Mouse (Mus musculus) spleen, postnatal 10 days (tissue): Measurements from ENCODE around the gene Pard3.

Experiments
- DNase-seq, 2 experiments: peaks; one replicate each; pipeline ENCODE4 v3.0.0; 2021 to 2022; ENCODE audit warnings: low spot score in 2 of 2

The Pard3 gene

DNA sequence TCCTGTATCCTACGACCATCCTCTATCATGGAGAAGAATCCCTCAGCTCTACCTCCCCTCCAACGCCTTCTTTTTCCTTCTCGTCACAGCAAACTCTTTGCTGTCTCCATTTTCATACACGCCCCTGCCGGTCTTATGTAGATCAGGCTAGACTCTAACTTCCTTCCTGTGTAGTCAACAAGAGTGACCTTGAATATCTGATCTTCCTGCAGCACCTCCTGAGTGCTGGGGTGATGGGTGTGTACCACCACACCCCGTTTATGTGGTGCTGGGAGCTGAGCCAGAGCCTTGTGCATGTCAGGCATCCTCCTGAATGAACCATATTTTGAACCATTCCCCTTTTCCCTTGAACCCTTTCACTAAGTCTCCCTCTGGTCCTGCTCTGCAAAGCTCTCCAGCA lies 372.3 kb downstream of the Pard3 start:
- DNase-seq: no peak

DNA sequence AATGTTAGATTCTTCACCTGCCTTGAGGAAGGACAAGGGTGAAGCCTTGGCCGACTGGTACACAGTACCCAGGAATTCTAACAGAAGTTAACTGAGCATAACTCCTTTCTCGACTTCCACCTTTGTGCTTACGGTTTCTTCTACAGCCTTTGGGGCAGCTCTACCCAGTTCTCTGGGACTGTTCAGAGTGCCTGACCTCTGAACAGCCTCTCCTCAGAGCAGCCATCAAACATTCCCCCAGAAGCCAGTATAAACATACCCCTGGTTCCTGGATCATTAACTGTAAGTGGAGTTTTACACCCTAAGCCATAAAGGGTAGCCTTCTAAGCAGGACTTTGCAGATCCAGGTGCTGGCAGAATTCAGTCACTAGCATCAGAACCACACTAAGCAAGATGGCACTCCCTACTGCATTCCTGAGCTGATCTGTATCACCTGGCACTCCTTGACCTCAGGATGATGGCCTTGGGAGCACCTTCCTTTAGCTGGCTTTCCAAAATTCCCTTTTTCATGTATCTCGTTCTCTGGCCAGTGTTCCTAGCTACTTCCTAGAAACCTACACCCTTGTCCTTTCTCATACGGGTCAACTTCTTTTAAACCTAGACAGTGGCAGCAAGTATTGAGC lies 374.0 kb downstream of the Pard3 start:
- DNase-seq: no peak

DNA sequence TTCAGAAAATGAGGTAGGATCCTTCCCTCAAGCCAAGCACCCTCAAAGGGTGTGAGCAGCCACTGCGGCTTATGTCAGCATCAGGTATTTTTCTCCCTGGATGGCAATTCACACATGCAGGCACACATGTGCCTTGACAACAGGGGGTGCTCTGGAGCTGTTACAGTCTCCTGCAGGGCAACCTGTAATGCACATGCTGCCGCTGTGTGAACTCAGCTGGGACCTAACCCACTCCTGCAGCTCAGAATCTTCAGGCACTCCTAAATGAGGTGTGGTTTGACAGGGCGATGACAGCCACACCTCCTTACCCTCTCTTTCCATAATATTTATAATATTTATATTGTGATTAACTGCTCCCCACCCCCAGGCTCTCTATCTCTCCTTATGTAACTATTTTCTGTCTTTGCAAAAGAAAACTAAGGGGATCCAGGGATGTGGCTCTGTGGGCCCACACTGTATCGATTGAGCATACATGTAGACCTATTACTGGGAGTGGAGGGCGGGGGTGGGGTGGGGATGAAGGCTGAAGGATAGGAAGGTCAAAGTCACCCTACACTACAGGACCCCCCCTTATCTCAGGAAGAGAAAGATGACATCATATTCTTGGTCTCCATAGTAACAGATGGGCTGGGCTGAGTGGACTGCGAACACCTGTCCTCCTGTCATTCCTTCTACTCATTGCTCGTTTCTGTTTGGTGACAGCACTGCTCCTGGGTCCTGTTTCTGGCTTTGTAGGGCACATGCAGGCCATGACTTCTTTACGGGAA lies 375.1 kb downstream of the Pard3 start:
- DNase-seq: peak in 1 of 2 experiments; percentile 51

DNA sequence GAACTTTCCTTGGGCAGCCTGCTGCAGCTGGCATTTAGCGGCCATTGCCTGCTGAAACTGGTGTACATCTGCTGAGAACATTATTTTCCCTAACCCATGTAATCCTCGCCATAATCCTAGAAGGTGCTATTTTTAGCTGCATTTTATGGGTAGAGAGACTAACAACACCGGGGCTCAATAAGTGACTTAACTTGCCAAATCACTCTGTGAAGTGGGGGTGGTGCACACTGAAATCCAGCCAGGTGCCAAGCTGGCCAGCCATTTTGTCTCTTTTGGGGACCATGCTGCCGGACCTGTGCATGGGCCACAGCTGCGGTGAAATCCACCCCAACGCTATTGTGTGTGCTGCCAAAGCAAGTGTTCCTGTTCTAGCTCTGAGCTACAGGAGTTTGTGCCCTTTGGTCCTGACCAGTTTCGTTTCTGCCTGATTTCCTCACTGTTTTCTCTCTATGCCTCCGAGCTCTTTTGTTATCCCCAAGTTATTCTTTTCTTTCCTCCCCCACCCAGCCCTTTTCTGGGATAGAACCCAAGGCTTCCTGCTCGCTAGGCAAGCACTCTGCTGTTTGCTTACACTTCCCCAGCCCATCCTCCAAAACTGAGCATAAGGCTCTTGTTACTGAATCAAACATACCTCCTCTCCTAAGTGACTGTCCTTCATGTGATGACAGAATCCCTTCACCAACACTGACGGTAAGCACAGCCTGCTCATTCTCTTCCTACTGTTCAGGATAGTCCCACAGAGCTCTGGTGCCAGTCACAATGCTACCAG lies 375.9 kb downstream of the Pard3 start:
- no peak for DNase-seq

DNA sequence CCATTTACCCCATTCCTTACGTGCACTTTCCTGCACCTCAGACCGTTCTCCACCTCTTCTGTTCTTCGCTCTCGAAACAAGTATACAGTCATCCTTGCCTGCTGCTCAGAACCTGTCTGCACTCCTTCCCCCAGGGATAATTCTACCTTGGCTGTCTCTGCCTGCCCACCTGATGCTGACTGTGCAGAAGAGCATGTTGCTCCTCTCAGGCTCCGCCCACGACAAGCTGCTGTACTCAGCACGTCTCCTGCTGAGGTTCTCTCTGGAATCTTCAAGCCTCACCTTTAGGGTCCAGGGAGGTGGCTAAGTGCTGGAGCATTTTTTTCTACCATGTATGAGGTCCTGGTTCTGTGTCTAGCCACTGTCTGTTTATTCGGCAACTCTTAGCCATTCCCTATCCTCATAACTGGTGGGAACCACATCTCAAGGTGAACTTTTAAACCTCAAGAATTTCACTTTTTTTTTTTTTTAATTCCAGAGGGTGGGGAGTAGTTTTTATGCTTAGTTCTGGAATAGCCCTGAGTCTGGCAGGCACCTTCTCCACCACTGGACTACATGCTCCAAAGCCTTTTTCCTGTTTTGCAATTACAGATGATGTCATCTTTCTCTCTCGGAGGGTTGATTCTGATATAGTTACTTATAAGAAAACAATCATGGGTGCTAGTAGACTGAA lies 376.6 kb downstream of the Pard3 start:
- no peak for DNase-seq

DNA sequence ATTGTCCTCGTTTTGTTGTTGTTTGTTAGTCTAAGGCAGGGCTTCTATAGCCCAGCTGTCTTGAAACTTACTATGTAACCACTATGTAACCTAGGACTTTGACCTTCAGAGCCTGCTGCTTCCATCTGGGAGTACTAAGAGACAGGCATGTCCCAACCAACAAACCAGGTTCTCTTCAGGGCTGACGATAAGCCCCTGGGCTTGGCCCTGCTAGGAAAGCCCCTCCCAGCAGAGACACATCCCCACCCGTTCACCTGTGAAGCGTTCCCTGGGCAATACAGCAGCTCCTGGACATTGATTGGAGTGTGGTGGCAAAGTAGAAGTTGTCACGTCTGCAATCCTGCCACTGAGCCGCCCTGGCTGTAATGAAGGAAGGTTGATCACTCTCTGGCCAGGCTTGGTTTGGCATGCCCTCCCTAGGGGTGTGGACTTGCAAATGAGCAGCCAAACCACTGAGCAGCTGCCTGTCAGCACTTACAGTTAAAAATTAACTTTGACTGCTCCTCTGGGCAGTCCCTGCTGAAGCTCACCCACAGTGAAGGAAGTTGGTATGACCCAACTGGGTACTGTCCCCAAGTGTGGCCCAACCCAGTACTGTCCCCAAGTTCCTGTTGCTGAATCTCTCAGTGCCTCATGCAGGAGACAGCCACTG lies 377.3 kb downstream of the Pard3 start:
- DNase-seq: peak; percentile 7 to 52

DNA sequence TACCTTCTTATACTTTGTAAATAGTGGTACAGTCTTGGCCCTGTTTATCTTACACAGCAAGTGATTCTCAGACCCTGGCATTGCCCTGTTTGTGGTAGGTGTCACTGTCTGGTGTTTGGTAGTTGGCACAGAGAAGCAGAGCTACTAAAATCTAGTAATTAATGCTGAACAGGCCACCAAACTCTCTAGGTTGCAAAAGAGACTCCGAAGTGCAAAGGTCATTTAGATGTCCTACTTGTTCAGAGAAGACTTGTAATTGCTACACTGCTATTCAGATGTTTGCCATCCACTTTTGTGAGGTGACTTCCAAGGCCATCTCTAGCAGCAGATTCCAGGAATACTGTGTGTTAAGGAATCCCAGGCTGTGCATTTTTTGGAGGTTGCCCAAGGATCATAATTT lies 383.7 kb downstream of the Pard3 start:
- DNase-seq: no peak

DNA sequence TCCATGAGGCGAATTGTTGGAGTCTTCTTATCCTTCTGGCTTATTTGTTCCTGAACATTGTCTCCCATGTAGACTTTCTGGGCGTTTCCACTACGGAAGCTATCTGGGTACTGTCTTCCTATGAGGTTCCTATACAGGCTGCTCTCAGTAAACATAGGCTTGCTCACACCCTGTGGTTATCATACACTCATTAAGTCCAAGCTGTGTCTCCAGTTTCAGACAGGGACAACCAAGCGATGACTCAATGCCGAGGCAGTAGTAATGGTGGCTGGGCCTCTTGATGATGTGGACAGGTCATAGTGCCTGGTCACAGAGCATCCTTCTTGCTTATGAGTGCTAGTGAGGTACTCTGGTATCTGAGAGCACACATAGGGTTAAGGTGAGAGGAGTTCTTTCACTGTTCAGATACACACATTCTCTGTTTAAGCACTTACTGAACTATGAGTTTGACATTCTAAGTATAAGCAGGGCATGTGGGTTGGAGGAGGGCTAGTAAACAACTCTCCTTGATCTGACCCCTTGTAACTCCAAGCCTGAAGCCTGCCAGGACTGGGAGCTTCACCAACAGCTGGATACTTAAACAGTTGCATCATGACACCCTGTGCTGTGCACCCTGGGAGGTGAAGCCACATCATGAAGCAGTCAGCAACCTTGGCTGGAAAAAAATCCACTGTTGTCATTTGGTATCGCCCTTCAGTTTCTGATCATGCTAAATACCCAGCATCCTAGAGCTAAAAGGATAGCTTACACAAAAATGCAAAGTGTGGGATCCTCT lies 385.6 kb downstream of the Pard3 start:
- no peak for DNase-seq

DNA sequence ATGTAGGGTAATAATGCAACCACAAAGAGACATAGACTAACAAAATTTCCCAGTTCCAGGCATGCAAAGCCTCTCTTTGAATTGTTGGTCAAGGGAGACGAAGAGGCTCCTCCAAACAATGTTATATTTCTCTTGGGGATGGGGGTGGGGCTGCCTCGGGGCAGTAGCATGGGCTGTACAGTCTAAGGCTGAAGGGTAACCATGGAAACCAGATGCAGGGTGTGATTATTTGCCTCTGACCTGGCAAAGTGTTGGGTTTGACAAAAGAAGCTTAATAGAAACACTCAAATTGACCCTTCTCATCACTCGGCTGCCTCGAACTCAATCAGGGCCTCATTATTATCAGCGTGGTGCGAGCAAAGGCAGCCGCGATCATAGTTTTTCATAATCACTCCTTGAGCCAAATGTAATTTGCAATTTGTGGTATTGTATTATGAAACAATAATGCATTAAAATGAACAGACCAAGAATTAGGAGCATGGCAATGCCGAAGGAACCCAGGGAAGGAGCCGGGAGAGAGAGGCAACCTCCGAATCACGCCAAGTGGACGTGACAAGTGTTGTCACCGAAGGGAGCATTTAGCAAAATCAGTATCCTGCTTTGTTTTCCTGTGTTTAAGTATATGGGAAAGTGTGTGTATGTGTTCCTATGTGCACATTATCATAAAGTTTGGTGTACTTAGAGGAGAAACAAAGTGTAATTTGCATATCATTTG lies 387.4 kb downstream of the Pard3 start:
- DNase-seq: no peak

DNA sequence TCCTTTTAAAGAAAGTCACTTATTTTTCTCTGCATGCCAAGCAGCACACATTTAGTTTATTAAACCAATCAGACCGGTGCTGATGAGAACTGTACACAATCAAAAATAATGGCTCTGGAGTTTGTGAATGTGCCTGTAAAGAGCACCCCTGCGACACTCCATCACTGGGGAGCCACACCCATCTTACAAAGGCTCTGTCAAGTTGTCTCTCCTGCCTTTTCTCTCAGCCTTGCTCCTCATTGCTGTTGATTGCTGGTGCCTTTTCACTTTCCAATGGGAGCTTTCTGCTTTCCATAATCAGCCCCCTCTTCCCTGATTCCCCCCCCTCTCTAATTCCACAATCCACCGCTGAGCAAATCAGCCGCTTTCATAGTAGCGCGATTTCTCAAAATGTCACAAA lies 388.7 kb downstream of the Pard3 start:
- DNase-seq: no peak

DNA sequence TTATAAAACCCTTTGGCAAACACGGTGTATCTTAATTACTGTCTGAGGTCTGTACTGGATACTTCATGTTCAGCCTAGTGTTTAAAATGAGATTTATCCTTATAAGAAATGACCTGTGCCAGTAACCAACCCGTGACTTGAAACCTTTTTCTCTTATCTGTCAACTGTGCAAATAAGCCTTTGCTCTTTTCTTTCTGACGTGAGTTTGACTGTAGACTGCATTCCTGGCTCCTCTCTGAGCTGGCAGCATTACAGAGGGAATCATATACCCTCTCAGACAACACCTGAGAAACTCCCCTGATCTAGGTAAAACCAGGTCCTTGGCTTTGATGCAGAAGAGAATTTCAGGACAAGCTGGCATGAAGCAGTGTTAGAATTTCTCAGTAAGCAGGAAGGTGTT lies 394.2 kb downstream of the Pard3 start:
- DNase-seq: no peak

DNA sequence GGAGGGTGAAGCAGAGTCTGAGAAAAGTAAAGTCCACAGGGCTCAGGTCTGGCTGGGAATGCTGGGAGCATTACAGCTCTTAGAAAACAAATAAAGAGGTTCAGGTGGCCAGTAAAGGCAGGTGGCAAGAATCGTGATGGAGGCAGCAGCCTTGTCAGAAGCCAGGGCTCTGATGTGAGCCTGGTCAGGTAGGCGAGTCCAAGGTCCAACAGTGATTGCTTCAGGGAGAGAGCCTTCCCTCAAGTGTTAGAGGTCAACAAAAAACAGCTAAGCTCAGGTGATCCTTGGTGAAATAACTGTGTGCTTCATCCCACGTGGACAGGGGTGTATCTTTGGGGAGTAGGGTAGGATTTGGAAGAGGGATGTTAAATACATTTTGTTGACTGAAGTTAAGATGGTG lies 397.5 kb downstream of the Pard3 start:
- no peak for DNase-seq

DNA sequence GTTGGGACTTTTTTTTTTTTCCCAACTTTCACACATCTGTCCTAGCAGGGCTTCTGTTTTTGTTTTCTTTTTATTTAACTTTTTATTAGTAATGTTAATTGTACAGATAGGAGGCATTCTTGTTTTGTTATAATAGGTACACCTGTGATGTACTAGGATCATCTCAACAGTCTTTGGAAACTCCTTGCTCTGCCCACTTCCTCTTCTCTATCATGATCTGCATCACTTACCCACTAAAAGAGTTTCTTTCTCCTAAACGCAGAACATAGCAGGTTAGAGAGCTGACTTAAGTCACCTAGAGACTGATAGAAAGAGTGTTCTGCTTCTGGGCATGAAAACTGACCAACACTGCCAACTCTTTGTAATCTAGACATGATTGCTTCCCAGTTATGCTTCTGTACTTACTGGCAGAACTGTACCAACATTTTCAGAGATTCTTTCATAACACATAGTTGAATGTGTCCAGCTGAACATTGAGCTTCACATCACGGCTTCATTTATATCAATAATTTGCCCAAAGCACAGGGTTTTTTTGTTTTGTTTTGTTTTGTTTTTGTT lies 398.8 kb downstream of the Pard3 start:
- DNase-seq: no peak

DNA sequence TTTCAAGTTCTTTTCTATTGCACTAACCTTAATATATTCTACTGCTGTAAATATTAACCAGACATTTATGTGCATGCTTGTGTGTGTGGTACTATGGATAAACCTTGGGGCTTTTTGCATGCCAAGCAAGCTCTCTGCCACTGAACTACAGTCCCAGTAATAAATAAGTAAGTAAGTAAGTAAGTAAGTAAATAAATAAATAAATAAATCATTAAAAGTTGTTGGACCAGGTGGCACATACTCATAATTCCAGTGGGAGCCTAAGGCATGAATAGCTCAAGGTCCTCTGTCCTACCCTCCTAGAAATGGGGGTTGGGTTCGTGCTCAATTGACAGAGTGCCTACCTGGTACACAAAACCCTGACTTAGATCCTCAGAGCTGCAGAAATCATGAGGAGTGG lies 400.6 kb downstream of the Pard3 start:
- no peak for DNase-seq

DNA sequence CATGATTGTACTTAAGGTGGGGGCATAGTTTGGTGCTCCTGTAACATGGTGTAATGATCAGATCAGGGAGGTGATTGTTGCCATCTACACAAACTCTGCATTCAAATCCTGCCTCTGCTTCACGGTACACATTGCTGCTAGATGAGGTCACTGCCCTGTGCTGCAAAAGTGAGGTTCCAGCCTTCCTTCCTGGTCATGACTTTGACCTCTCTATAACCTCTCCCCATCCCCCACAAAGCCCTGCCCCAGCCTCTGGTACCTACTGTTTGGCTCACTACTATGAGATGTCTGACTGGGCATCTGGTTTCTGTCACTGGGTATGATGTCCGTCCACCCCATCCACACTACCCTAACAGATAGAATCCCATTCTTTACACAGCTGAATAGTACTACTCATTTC lies 408.5 kb downstream of the Pard3 start:
- no peak for DNase-seq

DNA sequence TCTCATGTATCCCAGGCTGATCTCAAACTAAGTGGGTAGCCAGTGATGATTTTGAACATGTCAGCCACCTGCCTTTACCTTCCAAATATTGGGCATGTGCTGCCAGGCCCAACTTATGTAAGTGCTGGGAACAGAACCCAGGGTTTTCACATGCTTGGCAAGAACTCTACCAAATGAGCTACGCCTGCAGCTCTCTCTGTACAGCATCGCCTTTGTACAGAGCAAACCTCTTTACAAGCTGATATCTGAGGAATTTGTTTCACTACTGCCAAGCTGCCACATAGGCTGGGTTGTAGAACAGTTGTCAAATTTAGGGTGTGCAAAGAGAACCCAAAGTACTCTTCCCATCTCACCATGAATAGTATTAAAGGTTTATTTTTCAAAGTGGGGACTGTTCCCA lies 416.3 kb downstream of the Pard3 start:
- no peak for DNase-seq

DNA sequence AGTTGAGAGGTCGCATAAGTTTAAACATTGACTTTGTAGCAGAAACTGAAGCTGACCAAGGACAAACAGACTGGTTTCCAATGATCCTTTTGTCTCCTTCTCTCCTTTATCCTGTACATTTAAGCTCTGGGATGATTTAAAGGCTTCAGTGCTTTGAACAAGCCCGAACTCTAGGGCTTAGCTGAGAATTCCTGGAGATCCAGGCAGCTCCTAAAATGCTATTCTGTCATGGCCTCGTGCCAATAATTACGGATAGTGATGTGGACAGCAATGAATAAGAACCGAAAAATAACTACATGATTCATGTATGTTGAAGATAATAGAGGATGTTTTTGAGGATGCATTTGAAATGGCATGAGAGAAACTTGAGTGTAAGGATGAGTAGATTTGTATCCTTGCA lies 421.9 kb downstream of the Pard3 start:
- no peak for DNase-seq

DNA sequence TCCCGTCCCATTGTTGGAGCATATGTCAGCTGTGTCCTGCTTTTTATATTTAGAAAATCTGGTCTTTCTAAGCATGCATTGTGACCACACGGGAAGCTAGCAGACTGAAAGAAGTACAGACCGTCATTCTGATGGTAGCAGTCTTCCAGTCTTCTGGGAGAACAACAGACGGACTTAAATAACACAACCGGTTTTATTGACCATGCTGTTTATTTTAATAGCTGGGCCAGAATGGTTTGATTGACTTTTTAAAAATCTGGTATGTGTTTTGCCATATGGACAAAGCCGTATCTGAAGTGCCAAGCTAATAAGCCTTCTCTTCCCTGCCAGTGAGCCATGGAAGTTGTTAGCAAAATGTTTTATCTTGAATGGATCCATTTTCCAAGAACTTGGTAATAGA lies 428.3 kb downstream of the Pard3 start:
- DNase-seq: no peak

DNA sequence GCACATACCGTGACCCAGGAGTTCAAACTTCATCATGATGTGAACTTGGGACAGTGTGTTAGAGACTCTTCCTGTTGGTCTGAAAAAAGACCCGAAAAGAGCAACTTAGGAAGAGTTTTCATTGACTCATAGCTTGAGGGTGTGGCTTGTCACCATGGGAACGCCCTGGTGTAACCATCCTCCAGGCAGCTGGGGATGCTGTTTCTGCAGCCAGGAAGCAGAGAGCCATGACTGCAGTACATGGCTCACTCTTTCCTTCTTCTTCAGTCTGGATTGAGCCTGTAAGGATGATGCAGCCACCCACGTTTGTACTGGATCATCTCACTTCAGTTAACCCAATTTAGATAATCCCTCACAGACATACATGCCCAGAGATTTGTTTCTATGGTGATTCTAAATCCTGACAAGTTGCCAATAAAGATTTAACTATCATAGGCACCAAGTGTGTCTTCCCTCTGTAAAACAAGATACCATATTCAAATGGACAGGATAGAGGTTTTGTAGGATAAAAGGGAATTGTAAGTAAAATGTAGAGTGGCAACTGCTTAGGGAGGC lies 431.6 kb downstream of the Pard3 start:
- peak in 1 of 2 experiments; percentile 22 for DNase-seq
